Mouse (Mus musculus): ENCODE measurements around the gene Nr2f1.

Gene Nr2f1

GRCm38 (mm10) chr13:78181071-78181929, 18.3 kb downstream of the Nr2f1 start:
- DNase-seq (ENCODE audit: low read depth in 1 of 2, low spot score in 2 of 2), result no peak

DNA sequence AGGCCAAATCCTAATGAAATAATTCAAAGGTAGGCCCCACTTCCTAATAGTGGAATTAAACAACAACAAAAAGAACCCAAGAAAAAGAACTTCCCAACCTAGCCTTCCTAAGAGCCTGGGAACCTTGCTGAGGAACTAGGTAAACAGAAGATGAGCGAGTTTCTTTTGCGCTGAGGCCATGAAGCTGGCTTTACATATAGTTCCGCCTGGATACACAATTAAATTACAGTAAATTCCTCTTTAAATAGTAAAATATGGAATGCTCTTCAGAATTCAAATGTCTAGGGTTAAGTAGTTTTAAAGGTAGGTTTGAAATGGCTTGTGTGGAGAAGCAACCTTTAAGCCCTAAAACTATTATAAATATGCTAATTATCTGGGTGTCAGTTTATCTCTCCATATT, 19.3 kb downstream of the Nr2f1 start:
- no peak for DNase-seq (ENCODE audit: low read depth in 1 of 2, low spot score in 2 of 2)

DNA sequence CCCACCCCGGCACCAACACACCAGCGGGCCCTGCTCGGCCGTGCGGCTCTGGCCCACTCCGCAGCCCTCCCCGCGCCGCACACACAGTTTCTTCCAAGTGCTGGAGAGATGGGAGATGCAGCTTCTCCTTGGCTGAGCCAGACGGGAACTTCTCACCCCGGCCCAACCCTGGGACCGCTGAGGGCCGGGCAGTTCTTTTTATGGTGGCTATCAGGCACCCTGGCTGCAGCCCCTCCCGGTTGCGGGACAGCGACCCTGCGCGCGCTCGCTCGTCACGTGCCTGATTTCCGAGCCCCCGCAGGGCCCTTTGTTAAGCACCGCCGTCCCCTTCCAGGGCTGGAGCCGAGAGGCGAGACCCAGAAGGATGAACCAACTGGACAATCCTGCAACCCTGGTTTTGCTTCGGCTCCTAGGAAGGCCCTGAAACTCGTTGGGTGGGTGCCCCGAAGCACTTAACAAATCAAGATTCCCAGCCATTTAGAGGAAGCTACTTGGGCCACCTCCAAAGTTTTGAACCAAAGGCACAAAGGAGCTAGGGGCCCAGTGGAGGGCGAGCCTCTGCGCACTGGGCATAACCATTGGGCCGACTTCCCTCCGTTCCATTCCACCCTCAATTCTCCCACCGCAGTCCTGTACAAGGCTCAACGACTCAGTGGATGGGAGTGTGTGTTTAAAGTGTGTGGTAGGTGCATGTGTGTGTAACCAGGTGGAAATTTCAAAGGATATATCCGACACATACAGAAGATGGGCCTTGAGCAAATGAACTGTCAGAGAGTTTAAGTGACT, 20.1 kb downstream of the Nr2f1 start:
- no peak for DNase-seq (ENCODE audit: low read depth in 1 of 2, low spot score in 2 of 2)

DNA sequence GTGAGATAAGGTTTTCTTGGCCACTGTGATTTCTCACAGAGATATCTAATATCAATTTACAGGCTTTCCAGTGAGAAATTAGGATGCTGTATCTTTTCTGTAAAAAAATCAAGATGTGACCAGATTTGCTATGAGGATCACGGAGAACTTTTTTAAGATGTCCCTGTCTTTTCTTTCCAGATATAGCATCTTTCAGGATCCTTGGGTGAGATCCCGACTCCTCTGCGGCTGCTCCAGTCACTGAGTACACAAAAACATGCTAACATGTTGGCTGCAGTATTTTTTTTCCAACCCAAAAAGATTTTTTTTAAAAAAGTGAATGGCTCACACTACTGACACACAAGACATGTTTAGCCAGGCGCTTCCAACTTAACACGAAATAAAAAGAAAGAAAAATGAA, 20.8 kb downstream of the Nr2f1 start:
- no peak for DNase-seq (ENCODE audit: low read depth in 1 of 2, low spot score in 2 of 2)

GRCm38 (mm10) chr13:78178021-78178420, 21.5 kb downstream of the Nr2f1 start:
- DNase-seq (ENCODE audit: low read depth in 1 of 2, low spot score in 2 of 2), result no peak

DNA sequence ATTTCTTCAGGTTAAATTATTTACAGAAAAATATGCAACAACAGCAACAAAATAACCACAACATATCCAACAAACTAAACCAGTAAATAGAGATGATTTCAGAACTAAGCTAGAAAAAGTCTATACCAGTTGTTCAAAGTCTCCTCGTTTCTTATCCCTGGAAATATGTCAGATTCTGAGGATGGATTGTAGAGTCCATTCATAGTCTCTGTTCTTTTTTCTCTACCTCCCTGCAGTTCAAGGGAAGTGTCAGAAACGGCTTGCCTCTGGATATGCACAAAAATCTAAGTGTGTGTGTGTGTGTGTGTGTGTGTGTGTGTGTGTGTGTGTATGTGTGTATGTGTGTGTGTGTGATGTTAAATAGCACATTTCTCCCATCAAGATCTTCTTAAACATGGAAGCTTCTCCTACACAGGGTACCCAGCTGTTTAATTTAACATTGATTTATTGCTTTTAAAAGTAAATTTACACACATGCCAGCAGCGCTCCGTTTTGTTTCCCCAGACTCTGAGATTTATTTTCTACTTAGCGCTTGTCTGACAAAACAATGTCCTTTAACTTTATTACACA, 22.1 kb downstream of the Nr2f1 start:
- no peak for DNase-seq (ENCODE audit: low read depth in 1 of 2, low spot score in 2 of 2)

- DNase-seq (ENCODE audit: low read depth in 1 of 2, low spot score in 2 of 2), result no peak
Measured at GRCm38 (mm10) chr13:78175821-78176380, 23.7 kb downstream of the Nr2f1 start.

GRCm38 (mm10) chr13:78174891-78175290, 24.7 kb downstream of the Nr2f1 start:
- DNase-seq (ENCODE audit: low read depth in 1 of 2, low spot score in 2 of 2), result no peak

GRCm38 (mm10) chr13:78174191-78174590, 25.4 kb downstream of the Nr2f1 start:
- no peak for DNase-seq (ENCODE audit: low read depth in 1 of 2, low spot score in 2 of 2)

- no peak for DNase-seq (ENCODE audit: low read depth in 1 of 2, low spot score in 2 of 2)
Measured at GRCm38 (mm10) chr13:78172861-78173260, 26.7 kb downstream of the Nr2f1 start.

- DNase-seq (ENCODE audit: low read depth in 1 of 2, low spot score in 2 of 2), result no peak
Measured at GRCm38 (mm10) chr13:78171984-78172636, 27.4 kb downstream of the Nr2f1 start.

- DNase-seq (ENCODE audit: low read depth in 1 of 2, low spot score in 2 of 2), result no peak
Measured at GRCm38 (mm10) chr13:78171320-78171719, 28.2 kb downstream of the Nr2f1 start.

DNA sequence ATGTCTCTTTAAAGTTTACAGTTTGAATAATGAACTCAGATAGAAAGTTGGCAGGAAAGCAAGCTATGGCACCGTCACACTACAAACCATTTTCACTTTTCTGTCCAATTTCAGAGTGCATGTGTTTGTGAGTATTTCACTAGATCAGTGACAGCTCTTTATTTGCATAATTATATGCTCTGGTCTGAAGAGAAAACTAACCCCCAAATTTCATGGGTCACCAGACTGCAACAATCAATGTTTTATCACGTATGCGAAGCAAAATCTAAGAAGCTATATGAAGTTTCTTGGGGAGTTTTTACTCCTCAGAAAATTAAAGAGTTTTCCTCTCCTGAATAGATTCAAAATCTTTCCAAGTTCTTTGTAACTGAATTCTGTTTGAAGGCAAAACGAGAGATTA, 31.4 kb downstream of the Nr2f1 start:
- no peak for DNase-seq (ENCODE audit: low read depth in 1 of 2, low spot score in 2 of 2)

GRCm38 (mm10) chr13:78164941-78165340, 34.6 kb downstream of the Nr2f1 start:
- DNase-seq (ENCODE audit: low read depth in 1 of 2, low spot score in 2 of 2), result no peak

GRCm38 (mm10) chr13:78163087-78163958, 36.2 kb downstream of the Nr2f1 start:
- no peak for DNase-seq (ENCODE audit: low read depth in 1 of 2, low spot score in 2 of 2)

DNA sequence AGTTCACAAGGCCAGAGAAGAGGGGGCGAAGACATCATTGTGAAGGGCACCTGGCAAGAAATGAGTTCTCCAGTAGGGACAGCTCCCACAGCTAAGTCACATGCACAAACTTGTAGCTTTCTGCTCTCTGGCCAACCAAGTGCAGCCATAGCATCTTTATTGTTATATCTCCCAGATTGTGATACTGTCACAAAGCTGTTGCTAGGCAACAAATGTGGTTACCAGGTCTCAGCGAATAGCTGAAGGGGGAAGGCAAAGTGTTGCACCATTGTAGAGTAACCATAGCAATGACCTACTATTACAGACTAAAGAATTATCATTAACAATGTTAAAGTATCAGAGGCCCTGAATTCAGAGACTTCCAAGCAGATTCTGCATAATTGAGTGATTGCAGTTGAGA, 37.4 kb downstream of the Nr2f1 start:
- no peak for DNase-seq (ENCODE audit: low read depth in 1 of 2, low spot score in 2 of 2)

DNA sequence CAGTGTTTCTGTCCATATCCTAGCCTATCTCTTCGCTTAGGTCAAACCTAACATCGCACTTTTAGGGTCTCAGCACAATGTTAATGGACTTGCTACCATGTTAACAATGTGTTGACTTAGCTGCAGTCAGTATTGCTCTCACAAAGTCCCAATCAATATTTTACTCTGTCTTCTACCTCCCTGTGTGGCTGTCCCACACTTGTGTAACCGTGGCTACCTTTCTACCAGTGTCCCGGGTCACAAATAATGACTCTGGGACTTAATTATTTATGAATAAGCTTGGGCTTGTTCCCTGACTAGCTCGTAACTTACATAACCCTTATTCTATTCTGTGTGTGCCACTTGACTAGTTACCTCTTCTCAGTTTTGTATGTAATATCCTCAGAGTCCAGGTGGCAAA, 42.1 kb downstream of the Nr2f1 start:
- DNase-seq (ENCODE audit: low read depth in 1 of 2, low spot score in 2 of 2), result no peak

All from monocyte, adult 2 months (primary cell).